Mouse (Mus musculus) small intestine, adult 2 months (tissue): ENCODE data around the gene Ttc24. TPM values are rescaled to one million over a fixed set of nuclear protein-coding genes. Genes with fewer than 3 reads are reported as not detected.

Experiments
- H3K27ac ChIP-seq: fragments of 200-500 bp; 2 replicates; pipeline ENCODE4 v1.5.1; 2012; ENCODE audit warnings: low read depth, low read length, control low read depth, inconsistent platforms; ENCODE audit not compliant: insufficient read depth
- H3K27me3 ChIP-seq: fragments of 200-500 bp; 2 replicates; pipeline ENCODE4 v1.6.1; 2012; ENCODE audit warnings: mild to moderate bottlenecking, moderate library complexity, low read length, inconsistent platforms; ENCODE audit not compliant: control insufficient read depth, insufficient read depth
- H3K36me3 ChIP-seq: fragments of 200-500 bp; 2 replicates; pipeline ENCODE4 v1.6.1; 2012; ENCODE audit warnings: mild to moderate bottlenecking, low read length, control low read depth, inconsistent platforms; ENCODE audit not compliant: control insufficient read depth, insufficient read depth
- H3K4me1 ChIP-seq: fragments of 200-500 bp; 2 replicates; pipeline ENCODE4 v1.6.1; 2012; ENCODE audit warnings: low read length, inconsistent platforms, mixed read lengths; ENCODE audit not compliant: control insufficient read depth, insufficient read depth, insufficient read length
- H3K4me3 ChIP-seq: fragments of 200-500 bp; 2 replicates; pipeline ENCODE4 v1.5.1; 2012; ENCODE audit warnings: low read depth, mild to moderate bottlenecking, control low read depth, inconsistent platforms, low read length, moderate library complexity
- CTCF ChIP-seq: fragments of 200-500 bp; IDR thresholded peaks from 2 replicates; pipeline ENCODE4 v1.5.1; 2012; ENCODE audit warnings: low read depth, mild to moderate bottlenecking, control low read depth, inconsistent platforms, low read length, moderate library complexity, mixed read lengths; ENCODE audit not compliant: insufficient replicate concordance, insufficient read length; ENCODE audit errors: extremely low read depth
- POLR2A ChIP-seq: fragments of 200-500 bp; IDR thresholded peaks from 2 replicates; pipeline ENCODE4 v1.6.1; 2012; ENCODE audit warnings: low read depth, mild to moderate bottlenecking, control low read depth, inconsistent platforms, low read length, moderate library complexity
- WGBS: fragments of 180-500 bp; shearing (Covaris S2); methylation state at CpG from one replicate; pipeline ENCODE4 v1.1.7; 2018; 5-methylcytosine and 5-hydroxymethylcytosine counted together
- polyA plus RNA-seq: library from polyadenylated mRNA; depleted of rRNA; stranded (reverse); fragments of >200 nt; gene quantifications from 2 replicates; pipeline ENCODE4 v1.2.3, GENCODE M21; 2012

Ttc24 gene
- polyA plus RNA-seq, 1 experiment, result not detected

- TF ChIP-seq POLR2A, result no peak
- no peak for TF ChIP-seq CTCF
- whole genome bisulfite sequencing, result 87% methylated on average over 6 of the region's 6 CpGs
- H3K27me3 ChIP-seq, result no peaks in the 10 kb centered on the region
- H3K4me1 ChIP-seq, result peaks cover 3% of the 10 kb centered on the region; the same call in 1 of the 2 replicates
- no peak overlapping the region for H3K4me3 ChIP-seq
- H3K36me3 ChIP-seq, result peaks cover 9% of the 10 kb centered on the region
- H3K27ac ChIP-seq, result no peak overlapping the region
These were observed 21.1 kb downstream of the Ttc24 start for GRCm38 (mm10) chr3:88057030-88057429.

- TF ChIP-seq CTCF (no peak), POLR2A (no peak)
- no peak overlapping the region for H3K4me3 ChIP-seq
- 66% methylated on average over 3 of the region's 3 CpGs for WGBS
- H3K27ac ChIP-seq, result no peak overlapping the region
- H3K36me3 ChIP-seq, result peaks cover 7% of the 10 kb centered on the region
- no peaks in the 10 kb centered on the region for H3K27me3 ChIP-seq
- no peaks in the 10 kb centered on the region for H3K4me1 ChIP-seq
These were observed 28.6 kb downstream of the Ttc24 start for GRCm38 (mm10) chr3:88049532-88049931.

GRCm38 (mm10) chr3:88042661-88043421, 35.3 kb downstream of the Ttc24 start, which contains the start of gene Gpatch4:
TSS of gene Gpatch4 (plus strand) at chr3:88043108.
- WGBS, result 9% methylated on average over 36 of the region's 36 CpGs
- TF ChIP-seq CTCF, result no peak
- TF ChIP-seq POLR2A, result peak; percentile 57; the same call in 1 of the 2 replicates
- Histone ChIP-seq H3K27ac (no peak within 1 kb of the TSS), H3K4me1 (no peaks in the 10 kb centered on the region), H3K36me3 (no peaks in the 10 kb centered on the region), H3K27me3 (no peaks in the 10 kb centered on the region; the same call in 1 of the 2 replicates), H3K4me3 (peak within 1 kb of the TSS; percentile 84)

GRCm38 (mm10) chr3:88035561-88036293, 42.4 kb downstream of the Ttc24 start:
- no peak overlapping the region for H3K27ac ChIP-seq
- H3K36me3 ChIP-seq, result no peaks in the 10 kb centered on the region
- peaks cover 5% of the 10 kb centered on the region; the same call in 1 of the 2 replicates for H3K27me3 ChIP-seq
- WGBS, result 33% methylated on average over 1 of the region's 1 CpGs
- no peak for TF ChIP-seq CTCF
- no peak for TF ChIP-seq POLR2A
- no peak overlapping the region for H3K4me3 ChIP-seq
- H3K4me1 ChIP-seq, result no peaks in the 10 kb centered on the region

- H3K36me3 ChIP-seq, result no peaks in the 10 kb centered on the region
- no peaks in the 10 kb centered on the region for H3K4me1 ChIP-seq
- H3K27me3 ChIP-seq, result peaks cover 5% of the 10 kb centered on the region; the same call in 1 of the 2 replicates
- WGBS, result 43% methylated on average over 5 of the region's 5 CpGs
- no peak overlapping the region for H3K4me3 ChIP-seq
- H3K27ac ChIP-seq, result no peak overlapping the region
- TF ChIP-seq CTCF (no peak), POLR2A (no peak)
These were observed 44.6 kb downstream of the Ttc24 start for GRCm38 (mm10) chr3:88033506-88033905.

- 9% methylated on average over 19 of the region's 19 CpGs for WGBS
- no peak overlapping the region for H3K27ac ChIP-seq
- H3K4me1 ChIP-seq, result no peaks in the 10 kb centered on the region
- H3K36me3 ChIP-seq, result no peaks in the 10 kb centered on the region
- no peak for TF ChIP-seq POLR2A
- no peak for TF ChIP-seq CTCF
- peaks cover 4% of the 10 kb centered on the region; the same call in 1 of the 2 replicates for H3K27me3 ChIP-seq
- H3K4me3 ChIP-seq, result no peak overlapping the region
These were observed 47.3 kb downstream of the Ttc24 start for GRCm38 (mm10) chr3:88030608-88031395.
